Mouse (Mus musculus): Measurements from ENCODE around the gene Cnot2. TPM values are rescaled to one million over a fixed set of nuclear protein-coding genes. Genes with fewer than 3 reads are reported as not detected.
"Not testable (repeated sequence)": the region's sequence is repeated elsewhere in the genome, so short reads cannot be mapped to it uniquely, and the experiment has no call there.

Gene Cnot2
- total RNA-seq (2014; fragmentation: Nextera tagmentation) = 90.8 and 94.5 TPM in 2 replicates
- total RNA-seq (2017) = 122 and 139 TPM in 2 replicates

DNA sequence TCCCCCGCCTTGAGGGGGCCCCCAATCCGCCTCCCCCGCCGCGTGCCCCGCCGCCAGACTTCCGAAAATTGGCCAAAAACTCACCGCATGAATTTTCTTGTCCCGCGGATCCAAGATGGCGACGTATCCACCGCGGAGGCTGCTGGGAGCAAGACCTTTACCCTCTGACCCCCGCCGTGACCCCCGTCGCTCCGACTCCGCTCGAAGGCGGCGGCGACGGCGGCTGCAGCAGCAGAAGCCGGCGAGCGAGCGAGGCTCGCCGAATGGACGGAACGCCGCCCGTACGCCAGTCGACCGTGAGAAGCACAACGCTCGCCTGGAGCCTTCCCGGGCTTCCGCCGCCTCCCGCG lies at the start of gene Cnot2:
Gene Cnot2 (minus strand): TSS at position 143 of the 350 bp plus-strand sequence.
- peak; percentile 62 for ATAC-seq (replicated peaks; ENCODE audit: low FRiP score, low TSS enrichment, poor library complexity, severe bottlenecking)

DNA sequence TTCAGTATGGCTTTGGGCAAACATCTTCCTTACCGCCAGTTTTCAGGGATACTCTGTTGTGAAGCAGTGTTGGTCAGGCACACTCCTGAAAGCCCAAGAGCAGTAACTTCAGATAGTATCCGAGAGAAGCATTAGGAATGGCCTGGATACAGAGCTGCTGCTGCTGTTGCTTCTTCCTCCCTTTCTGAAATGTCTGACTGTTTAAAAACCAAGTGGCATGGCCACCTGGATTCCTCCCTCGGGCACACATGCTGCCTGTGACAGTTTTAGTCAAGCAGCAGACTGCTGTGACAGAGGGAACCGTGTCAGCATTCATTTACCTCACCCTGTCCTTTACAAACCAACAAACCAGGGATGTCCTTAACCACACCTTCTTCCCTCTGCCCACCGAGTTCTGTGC lies 47.6 kb upstream of the Cnot2 start:
- ATAC-seq (replicated peaks; ENCODE audit: low FRiP score, low TSS enrichment, poor library complexity, severe bottlenecking) = no peak

DNA sequence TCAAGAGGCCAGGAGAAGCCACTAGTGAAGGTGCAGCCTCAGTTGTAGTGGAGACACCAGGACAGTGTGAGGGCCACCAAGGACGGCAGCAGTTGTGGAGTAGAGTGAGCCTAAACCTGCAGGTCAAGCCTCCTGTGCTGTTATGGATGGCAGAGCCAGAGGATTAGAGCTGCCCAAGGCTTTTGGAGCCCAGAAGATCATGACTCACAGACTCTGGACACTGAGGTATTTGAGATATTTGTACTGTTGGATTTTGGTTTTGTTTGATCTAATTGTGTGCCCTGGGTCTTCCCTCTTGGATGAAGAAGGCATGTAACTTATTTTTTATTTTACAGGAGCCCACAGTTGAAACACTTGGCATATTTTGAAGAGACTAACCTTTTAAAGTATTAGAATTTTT lies 44.7 kb upstream of the Cnot2 start:
- no peak for ATAC-seq (replicated peaks; ENCODE audit: low FRiP score, low TSS enrichment, poor library complexity, severe bottlenecking)

DNA sequence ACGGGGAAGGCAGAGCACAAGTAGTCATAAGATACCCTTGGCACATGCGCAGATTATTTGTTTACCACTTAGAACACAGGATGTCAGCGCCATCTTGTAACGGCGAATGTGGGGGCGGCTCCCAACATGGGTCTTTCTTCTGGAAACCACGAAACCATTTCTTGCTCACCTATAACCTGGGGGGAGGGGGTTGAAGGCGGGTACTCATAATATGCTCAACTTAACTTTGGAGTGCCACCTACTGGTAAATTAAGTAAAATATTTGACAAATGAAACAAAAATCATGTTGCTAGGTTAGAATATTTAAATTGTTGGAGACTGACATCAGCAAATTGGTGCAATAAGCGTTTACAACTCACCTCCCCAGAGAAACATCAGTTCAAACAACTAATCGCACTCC lies 31.9 kb upstream of the Cnot2 start:
- ATAC-seq (replicated peaks; ENCODE audit: low FRiP score, low TSS enrichment, poor library complexity, severe bottlenecking) = not testable (repeated sequence)

DNA sequence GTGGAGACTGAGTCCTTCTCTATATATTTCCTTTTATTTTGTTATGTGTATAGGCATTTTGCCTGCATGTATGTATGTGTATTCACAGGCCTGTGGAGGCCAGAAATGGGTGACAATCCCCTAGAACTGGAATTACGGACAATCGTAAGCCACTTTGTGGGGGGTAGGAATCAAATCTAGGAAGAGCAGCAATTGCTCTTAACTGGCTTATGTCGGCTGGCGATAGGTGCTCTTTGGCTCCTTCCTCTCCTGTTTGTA lies 23.5 kb upstream of the Cnot2 start:
- ATAC-seq (replicated peaks; ENCODE audit: low FRiP score, low TSS enrichment, poor library complexity, severe bottlenecking) = no peak

DNA sequence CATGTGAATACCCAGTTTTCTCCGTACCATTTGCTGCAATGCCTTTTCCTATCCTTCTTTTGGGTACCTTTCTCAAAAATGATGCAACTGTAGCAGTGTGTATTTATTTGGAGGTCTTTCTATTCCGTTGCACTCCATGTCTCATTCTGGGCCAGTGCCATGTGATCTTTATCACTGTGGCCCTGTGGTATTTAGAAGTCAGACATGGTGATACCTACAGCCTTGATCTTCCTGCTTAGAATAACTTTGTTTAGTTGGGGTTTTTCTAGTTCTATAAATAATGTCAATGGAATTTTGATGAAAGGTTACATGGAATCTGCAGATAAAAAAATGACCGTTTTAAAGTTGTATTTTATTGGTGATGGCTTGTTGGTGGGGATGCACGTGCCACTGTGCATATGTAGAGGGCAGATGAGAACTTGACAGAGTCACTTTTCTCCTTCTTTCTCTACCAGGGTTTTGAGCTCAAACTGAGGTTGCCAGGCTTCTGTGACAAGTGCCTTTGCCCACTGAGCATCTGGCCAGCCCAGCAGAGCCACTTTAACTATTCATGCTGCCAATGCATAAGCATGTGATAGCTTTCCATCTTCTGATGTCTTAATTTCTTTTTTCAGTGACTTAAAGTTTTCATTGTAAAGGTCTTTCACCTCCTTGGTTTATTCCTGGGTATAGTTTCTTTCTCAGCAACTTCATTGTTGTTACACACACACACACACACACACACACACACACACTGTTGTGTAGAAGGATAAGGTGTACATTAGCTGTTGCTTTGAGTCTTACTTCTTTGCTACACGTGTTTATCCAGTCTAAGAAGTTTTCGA lies 23.0 kb upstream of the Cnot2 start:
- ATAC-seq (replicated peaks; ENCODE audit: low FRiP score, low TSS enrichment, poor library complexity, severe bottlenecking) = no peak

DNA sequence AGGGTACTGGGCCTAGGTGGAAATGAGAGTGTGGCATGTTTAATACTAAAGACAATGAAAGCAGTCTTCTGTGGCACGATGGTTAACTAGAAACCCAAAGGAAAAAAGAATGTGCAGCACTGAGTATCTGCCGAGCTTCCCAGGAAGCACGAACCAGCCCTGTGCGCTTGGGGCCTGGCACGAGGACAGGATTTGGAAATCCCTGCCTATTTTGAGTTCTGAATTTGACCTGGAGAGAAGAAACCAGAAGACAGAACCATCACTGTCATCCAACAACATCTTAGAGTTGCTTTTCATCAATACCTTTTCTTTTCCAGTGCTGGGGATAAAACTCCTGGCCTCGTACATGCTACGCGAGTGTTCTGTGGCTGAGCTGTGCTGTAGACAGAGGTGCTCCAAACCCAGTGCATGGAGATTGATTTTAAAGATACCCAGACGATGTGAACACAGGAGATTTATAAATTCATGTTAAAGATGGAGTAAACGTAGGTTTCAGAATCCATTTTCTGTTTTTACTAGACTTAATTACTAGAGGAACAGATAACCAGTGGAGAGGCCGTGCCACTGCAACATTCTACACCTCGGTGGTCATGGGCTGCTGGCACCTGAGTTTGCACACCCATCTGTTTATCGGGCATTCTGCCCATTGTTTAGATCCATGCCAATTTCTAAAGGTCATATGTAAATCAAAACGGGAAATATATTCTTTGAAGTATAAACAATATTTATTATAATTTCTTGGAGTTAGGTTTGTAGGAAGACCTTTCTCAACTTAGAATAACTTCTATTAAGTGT lies 17.9 kb upstream of the Cnot2 start:
- no peak for ATAC-seq (replicated peaks; ENCODE audit: low FRiP score, low TSS enrichment, poor library complexity, severe bottlenecking)

DNA sequence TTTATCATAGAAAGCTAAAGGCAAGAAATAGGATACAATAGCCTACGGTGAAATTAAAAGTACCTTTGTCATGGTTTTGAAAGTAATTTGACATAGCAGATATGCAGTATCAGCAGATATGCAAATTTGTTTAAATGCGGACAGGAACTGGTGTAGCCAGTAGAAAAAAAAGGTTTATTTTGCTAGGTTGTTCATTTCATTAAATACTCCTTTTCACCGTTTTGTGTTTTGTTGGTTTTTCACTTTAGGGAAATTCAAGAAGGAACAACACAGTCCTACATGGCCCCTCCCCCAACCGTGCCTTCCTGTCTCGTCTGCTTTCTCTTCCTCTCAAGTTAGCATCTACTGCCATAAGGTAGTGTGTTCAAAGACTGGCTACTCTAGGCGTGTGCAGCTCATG lies 1.4 kb upstream of the Cnot2 start:
- peak; percentile 35; the same call in 1 of the 2 replicates for ATAC-seq (replicated peaks; ENCODE audit: low FRiP score, low TSS enrichment, poor library complexity, severe bottlenecking)

DNA sequence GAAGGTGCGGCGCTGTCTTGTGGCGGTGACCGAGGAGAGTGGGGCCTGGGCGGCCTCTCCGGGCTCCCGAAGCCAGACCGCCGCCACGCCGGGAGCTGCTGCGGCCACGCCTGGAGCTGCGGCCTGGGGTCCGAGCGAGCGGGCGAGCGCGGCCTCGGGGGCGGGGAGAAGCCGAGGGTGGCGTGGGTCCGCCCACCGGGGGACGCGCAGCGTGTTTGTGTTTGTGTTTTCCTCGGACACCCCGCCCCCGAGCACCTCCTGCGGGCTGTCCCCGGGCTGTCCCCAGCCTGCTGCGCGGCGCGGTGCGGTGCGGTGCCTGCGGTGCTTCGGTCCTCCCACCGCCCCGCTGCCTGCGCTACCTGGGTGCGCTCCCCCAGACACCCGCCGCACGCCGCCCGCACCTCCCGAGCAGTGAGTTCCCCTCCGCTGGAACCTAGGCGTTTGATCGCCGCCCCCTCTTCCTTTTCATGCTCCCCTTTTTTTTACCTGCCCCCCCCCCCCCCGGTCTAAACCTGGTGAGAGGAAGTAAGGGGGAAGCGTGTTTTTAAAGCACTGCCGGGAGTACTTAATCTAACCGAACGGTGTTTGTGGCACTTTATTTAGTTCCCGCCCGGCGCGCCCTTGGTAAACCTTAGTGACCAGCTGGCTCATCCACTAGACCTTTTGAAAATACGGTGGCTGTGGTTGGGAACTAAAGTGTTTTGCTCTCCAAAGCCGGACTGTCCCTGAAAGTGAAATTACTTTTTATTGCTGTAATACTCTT lies 589 bp upstream of the Cnot2 start:
- peak; percentile 62 for ATAC-seq (replicated peaks; ENCODE audit: low FRiP score, low TSS enrichment, poor library complexity, severe bottlenecking)

DNA sequence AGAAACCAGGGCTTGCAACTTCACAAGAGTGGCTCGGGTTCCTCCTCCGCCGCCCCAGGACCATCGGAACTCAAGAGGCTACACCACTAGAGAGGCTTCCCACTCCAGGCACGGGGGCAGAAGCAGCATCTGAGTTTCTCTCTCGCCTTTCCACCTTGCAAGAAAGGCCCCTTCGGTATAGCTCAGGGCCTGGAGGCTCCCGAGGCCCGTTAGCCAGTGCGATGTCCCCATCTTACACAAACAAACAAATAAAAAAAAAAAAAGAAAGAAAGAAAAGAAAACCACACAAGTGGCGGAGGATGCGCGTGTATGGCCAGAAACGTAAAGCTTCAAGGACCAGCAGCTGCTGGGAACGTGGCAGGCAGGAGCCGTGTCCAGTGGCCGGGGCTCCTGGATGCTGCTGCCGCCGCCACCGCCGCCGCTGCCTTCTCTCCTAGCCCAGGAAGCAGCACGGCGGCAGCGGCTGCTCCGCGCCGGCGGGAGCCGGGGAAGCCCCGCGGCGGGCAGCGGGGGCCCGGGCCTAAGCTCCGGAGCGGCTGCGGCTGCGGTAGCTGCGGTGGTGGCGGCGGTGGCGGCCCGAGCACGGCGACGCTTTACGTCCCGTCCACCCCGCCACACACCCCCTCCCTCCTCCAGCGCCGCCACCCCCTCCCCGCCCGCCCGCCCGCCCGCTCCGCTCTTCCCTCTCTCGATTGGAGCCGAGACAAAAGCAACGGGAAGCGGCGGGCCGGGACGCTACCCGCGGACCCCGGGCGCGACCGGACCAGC lies 536 bp downstream of the Cnot2 start:
- peak; percentile 19; the same call in 1 of the 2 replicates for ATAC-seq (replicated peaks; ENCODE audit: low FRiP score, low TSS enrichment, poor library complexity, severe bottlenecking)

DNA sequence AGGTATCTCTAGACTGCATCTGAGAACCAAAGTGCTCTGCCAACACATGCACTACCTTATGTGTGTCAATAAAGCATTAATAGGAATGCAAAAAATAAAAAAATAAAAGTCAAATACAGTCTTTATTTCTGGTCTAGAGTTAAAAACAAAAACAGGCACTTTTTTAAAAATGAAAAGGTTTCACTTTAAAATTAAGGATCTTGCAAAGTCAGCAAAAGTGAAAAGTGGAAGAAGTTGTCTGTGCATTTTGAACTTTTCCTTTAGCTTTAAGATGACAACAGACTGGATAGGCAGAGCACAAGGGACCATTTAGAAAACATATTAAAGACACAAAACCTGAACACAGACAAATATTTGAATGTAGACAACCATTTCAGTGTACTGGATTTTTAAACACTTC lies 1.8 kb downstream of the Cnot2 start:
- no peak for ATAC-seq (replicated peaks; ENCODE audit: low FRiP score, low TSS enrichment, poor library complexity, severe bottlenecking)

DNA sequence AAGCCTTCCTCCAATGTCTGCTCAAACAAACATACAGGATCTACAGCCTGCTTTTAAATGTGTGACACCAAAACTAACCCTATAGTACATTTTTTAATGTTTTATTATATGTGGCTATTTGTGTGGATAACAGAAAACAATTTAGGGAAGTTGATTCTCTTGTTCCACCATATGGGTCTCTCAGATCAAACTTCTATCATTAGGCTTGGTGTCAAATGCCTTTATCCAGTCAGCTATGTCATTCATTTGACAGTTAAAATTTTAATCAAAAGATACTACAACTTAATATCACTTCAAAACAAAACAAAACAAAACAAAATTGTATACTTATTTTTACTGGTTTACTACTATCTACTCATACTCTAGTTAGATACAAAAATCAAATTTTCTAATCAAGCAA lies 2.9 kb downstream of the Cnot2 start:
- no peak for ATAC-seq (replicated peaks; ENCODE audit: low FRiP score, low TSS enrichment, poor library complexity, severe bottlenecking)

DNA sequence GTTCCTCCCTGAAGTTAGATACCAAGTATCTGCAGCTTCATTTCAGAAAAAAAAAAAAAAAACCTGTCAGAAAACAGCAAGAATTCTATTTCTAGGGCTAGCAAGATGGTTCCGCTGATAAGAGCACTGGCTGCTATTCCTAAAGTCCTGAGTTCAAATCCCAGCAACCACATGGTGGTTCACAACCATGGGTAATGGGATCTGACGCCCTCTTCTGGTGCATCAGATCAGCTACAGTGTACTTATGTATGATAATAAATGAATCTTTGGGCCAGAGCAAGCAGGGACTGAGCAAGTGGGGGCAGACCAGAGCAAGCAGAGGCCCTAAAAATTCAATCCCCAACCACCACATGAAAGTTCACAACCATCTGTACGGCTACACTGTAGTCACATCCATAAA lies 4.1 kb downstream of the Cnot2 start:
- ATAC-seq (replicated peaks; ENCODE audit: low FRiP score, low TSS enrichment, poor library complexity, severe bottlenecking) = no peak

DNA sequence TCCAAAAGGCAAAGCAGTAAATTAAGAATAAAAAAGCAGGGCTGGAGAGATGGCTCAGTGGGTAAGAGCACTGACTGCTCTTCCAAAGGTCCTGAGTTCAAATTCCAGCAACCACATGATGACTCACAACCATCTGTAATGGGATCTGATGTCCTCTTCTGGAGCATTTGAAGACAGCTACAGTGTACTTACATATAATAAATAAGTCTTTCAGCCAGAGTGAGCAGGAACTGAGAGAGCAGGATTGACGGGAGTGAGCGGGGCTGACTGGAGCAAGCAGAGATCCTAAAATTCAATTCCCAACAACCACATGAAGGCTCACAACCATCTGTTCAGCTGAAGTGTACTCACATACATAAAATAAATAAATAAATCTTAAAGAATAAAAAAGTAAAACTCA lies 5.2 kb downstream of the Cnot2 start:
- not testable (repeated sequence) for ATAC-seq (replicated peaks; ENCODE audit: low FRiP score, low TSS enrichment, poor library complexity, severe bottlenecking)

DNA sequence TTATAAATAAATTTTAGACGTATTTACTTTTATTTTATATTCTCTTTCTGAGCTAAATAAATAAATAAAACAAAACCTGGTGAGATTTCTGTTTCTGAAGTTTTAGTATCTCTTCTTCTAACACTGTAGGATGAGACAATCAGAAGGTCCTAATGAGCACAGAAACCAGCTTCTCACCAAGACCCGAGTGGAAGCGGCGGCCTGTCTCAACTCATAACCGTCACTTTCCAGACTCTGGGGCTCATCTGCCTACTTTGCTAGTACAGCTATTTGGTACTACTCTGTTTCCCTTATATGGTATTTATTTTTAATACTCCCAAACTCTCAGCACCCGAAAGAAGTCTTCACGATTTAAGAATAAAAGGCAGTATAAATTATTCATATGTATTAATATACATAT lies 10.8 kb downstream of the Cnot2 start:
- no peak for ATAC-seq (replicated peaks; ENCODE audit: low FRiP score, low TSS enrichment, poor library complexity, severe bottlenecking)

DNA sequence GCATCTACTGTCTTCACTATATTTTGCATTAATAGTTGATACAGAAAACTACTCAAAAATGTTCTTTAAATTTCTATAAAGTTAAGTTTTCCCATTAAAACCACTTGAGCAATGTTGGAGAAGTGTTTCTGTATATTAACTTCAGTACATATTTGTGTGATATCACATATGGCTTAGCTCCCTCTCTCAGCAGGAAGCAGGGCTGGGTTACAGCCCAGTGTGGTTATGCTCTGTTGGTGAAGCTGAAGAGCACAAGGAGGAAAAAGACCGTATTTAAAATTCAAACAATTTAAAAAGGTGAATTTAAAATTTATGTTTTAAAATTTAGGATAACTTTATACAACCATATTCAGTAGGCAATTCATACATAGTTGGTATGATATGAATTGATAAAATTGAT lies 12.8 kb downstream of the Cnot2 start:
- no peak for ATAC-seq (replicated peaks; ENCODE audit: low FRiP score, low TSS enrichment, poor library complexity, severe bottlenecking)

DNA sequence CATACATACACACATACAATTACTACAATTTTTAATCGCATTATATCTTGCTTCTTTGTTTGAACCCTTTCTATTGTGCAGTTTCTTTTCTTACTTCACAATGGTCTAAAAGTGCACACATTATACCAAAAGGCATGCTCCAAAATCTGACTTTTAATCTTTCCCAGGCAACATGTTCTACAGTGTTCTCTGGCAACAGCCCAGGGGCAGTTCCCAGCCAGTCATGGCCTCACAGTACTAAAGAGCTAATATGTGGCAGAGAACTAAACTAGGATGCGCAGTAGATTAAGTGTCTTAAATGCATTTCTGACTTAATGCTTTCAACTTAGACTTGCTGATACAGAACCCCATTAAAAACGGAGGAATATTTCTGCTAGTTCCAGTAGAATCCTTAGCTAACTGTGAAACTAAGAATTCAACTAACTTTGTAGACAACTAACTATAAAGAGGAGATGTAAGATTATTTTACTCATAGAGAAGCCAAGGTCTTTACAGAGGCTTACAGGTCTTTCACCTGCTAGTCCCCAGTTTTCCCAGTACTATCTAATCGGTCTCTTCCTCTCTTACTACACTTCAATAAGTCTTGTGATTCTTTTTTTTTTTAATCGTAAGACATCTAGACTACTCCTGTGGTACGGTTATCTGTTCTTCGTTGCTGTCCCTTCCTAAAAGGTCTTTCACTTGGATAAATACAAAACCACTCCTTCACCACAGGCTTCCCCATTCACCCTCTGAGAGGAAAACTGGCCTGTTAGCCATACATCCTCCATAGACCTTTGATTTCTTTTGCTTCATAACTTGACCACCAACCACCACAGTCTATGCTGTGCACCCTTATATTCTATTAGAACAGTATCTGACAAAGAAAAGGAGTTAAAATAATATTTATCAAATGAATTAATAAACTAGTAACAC lies 13.6 kb downstream of the Cnot2 start:
- peak; percentile 63 for ATAC-seq (replicated peaks; ENCODE audit: low FRiP score, low TSS enrichment, poor library complexity, severe bottlenecking)

DNA sequence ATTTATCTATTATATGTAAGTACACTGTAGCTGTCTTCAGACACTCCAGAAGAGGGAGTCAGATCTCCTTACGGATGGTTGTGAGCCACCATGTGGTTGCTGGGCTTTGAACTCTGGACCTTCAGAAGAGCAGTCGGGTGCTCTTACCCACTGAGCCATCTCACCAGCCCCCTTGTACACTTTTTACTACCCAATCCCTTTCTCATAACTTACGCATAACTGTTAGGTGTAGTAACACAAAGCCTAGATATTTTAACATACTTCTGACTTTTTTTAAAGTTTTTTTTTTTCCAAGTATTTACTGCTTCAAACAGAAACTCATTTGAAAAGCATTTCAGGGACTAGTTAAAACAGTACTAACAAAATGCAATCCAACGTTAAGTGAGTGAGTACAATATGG lies 14.8 kb downstream of the Cnot2 start:
- ATAC-seq (replicated peaks; ENCODE audit: low FRiP score, low TSS enrichment, poor library complexity, severe bottlenecking) = not testable (repeated sequence)

Measured in megakaryocyte-erythroid progenitor cell, adult 5-6 weeks (primary cell).